Mouse (Mus musculus): Measurements from ENCODE around the gene Ntrk1. TPM values are rescaled to one million over a fixed set of nuclear protein-coding genes. Genes with fewer than 3 reads are reported as not detected.
A peak's percentile ranks its signal among the peaks of the same experiment; 100 is the strongest.

Ntrk1 gene
- polyA plus RNA-seq, 1 experiment = not detected

GRCm38 (mm10) chr3:87743927-87744326 is 51.0 kb downstream of the Ntrk1 start:
- no peak for TF ChIP-seq GATA1 (IDR thresholded peaks at IDR 0.05; ENCODE audit: borderline replicate concordance, low read length)
- no peak for TF ChIP-seq FLI1 (IDR thresholded peaks at IDR 0.05; ENCODE audit: low read length)
- no peaks in the 10 kb centered on the region for H3K27me3 ChIP-seq (replicated peaks)
- H3K4me3 ChIP-seq (replicated peaks) = no peak overlapping the region
- no peaks in the 10 kb centered on the region for H3K9me3 ChIP-seq
- peaks cover 94% of the 10 kb centered on the region for H3K36me3 ChIP-seq (replicated peaks; ENCODE audit: low read length)
- peaks cover 30% of the 10 kb centered on the region for H3K4me1 ChIP-seq

GRCm38 (mm10) chr3:87742735-87743134 is 52.2 kb downstream of the Ntrk1 start:
- Histone ChIP-seq H3K9me3 (no peaks in the 10 kb centered on the region), H3K27me3 (replicated peaks) (no peaks in the 10 kb centered on the region), H3K4me3 (replicated peaks) (peak overlapping the region; percentile 23), H3K4me1 (peaks cover 33% of the 10 kb centered on the region), H3K36me3 (replicated peaks; ENCODE audit: low read length) (peaks cover 92% of the 10 kb centered on the region)
- TF ChIP-seq FLI1 (IDR thresholded peaks at IDR 0.05; ENCODE audit: low read length) (no peak), GATA1 (IDR thresholded peaks at IDR 0.05; ENCODE audit: borderline replicate concordance, low read length) (no peak)

- TF ChIP-seq FLI1 (IDR thresholded peaks at IDR 0.05; ENCODE audit: low read length) (no peak), GATA1 (IDR thresholded peaks at IDR 0.05; ENCODE audit: borderline replicate concordance, low read length) (no peak)
- H3K9me3 ChIP-seq = no peaks in the 10 kb centered on the region
- peaks cover 32% of the 10 kb centered on the region for H3K4me1 ChIP-seq
- H3K36me3 ChIP-seq (replicated peaks; ENCODE audit: low read length) = peaks cover 92% of the 10 kb centered on the region
- H3K27me3 ChIP-seq (replicated peaks) = no peaks in the 10 kb centered on the region
- no peak overlapping the region for H3K4me3 ChIP-seq (replicated peaks)
Observed at GRCm38 (mm10) chr3:87742013-87742412, 52.9 kb downstream of the Ntrk1 start.

- H3K27me3 ChIP-seq (replicated peaks) = no peaks in the 10 kb centered on the region
- no peaks in the 10 kb centered on the region for H3K9me3 ChIP-seq
- peaks cover 21% of the 10 kb centered on the region for H3K4me1 ChIP-seq
- no peak for TF ChIP-seq GATA1 (IDR thresholded peaks at IDR 0.05; ENCODE audit: borderline replicate concordance, low read length)
- no peak for TF ChIP-seq FLI1 (IDR thresholded peaks at IDR 0.05; ENCODE audit: low read length)
- H3K36me3 ChIP-seq (replicated peaks; ENCODE audit: low read length) = peaks cover 88% of the 10 kb centered on the region
- H3K4me3 ChIP-seq (replicated peaks) = no peak overlapping the region
Observed at GRCm38 (mm10) chr3:87738906-87739305, 56.1 kb downstream of the Ntrk1 start.

GRCm38 (mm10) chr3:87735335-87735734 is 59.6 kb downstream of the Ntrk1 start:
- H3K9me3 ChIP-seq = no peaks in the 10 kb centered on the region
- H3K36me3 ChIP-seq (replicated peaks; ENCODE audit: low read length) = peaks cover 52% of the 10 kb centered on the region
- peaks cover 3% of the 10 kb centered on the region for H3K27me3 ChIP-seq (replicated peaks)
- H3K4me3 ChIP-seq (replicated peaks) = no peak overlapping the region
- peaks cover 11% of the 10 kb centered on the region; the same call in 1 of the 2 replicates for H3K4me1 ChIP-seq
- TF ChIP-seq GATA1 (IDR thresholded peaks at IDR 0.05; ENCODE audit: borderline replicate concordance, low read length) = no peak
- no peak for TF ChIP-seq FLI1 (IDR thresholded peaks at IDR 0.05; ENCODE audit: low read length)

- Histone ChIP-seq H3K36me3 (replicated peaks; ENCODE audit: low read length) (peaks cover 40% of the 10 kb centered on the region), H3K27me3 (replicated peaks) (peaks cover 5% of the 10 kb centered on the region), H3K4me1 (peaks cover 18% of the 10 kb centered on the region), H3K9me3 (no peaks in the 10 kb centered on the region), H3K4me3 (replicated peaks) (no peak overlapping the region)
- TF ChIP-seq GATA1 (IDR thresholded peaks at IDR 0.05; ENCODE audit: borderline replicate concordance, low read length) = no peak
- no peak for TF ChIP-seq FLI1 (IDR thresholded peaks at IDR 0.05; ENCODE audit: low read length)
Observed at GRCm38 (mm10) chr3:87733984-87734761, 60.8 kb downstream of the Ntrk1 start.

GRCm38 (mm10) chr3:87733098-87733497 is 61.9 kb downstream of the Ntrk1 start:
- Histone ChIP-seq H3K9me3 (no peaks in the 10 kb centered on the region), H3K4me1 (peaks cover 21% of the 10 kb centered on the region), H3K4me3 (replicated peaks) (no peak overlapping the region), H3K36me3 (replicated peaks; ENCODE audit: low read length) (peaks cover 30% of the 10 kb centered on the region), H3K27me3 (replicated peaks) (peaks cover 10% of the 10 kb centered on the region)
- TF ChIP-seq GATA1 (IDR thresholded peaks at IDR 0.05; ENCODE audit: borderline replicate concordance, low read length) (no peak), FLI1 (IDR thresholded peaks at IDR 0.05; ENCODE audit: low read length) (no peak)

- TF ChIP-seq GATA1 (IDR thresholded peaks at IDR 0.05; ENCODE audit: borderline replicate concordance, low read length) = no peak
- no peak for TF ChIP-seq FLI1 (IDR thresholded peaks at IDR 0.05; ENCODE audit: low read length)
- H3K4me3 ChIP-seq (replicated peaks) = no peak overlapping the region
- peaks cover 7% of the 10 kb centered on the region for H3K36me3 ChIP-seq (replicated peaks; ENCODE audit: low read length)
- H3K27me3 ChIP-seq (replicated peaks) = peaks cover 15% of the 10 kb centered on the region
- H3K9me3 ChIP-seq = peaks cover 6% of the 10 kb centered on the region; the same call in 1 of the 2 replicates
- peaks cover 17% of the 10 kb centered on the region for H3K4me1 ChIP-seq
Observed at GRCm38 (mm10) chr3:87728696-87729095, 66.3 kb downstream of the Ntrk1 start.

Other genes starting within 250 kb of the Ntrk1 start
- gene Arhgef11, start 177.6 kb downstream of the Ntrk1 start, polyA plus RNA-seq (2012; ENCODE audit: insufficient read depth, low replicate concordance) = 0.43 and 1.4 TPM in 2 replicates
- 7.0 and 16.6 TPM in 2 replicates for gene Lrrc71, start 46.5 kb downstream of the Ntrk1 start, polyA plus RNA-seq (2012; ENCODE audit: insufficient read depth, low replicate concordance)
- not detected in 2 replicates for gene Insrr, start 1.8 kb upstream of the Ntrk1 start, polyA plus RNA-seq (2012; ENCODE audit: insufficient read depth, low replicate concordance)
- 164 and 715 TPM in 2 replicates for gene Pear1, start 29.1 kb upstream of the Ntrk1 start, polyA plus RNA-seq (2012; ENCODE audit: insufficient read depth, low replicate concordance)
- 0.12 TPM in 1 of 2 replicates, not detected in the other for gene Sh2d2a, start 51.6 kb upstream of the Ntrk1 start, polyA plus RNA-seq (2012; ENCODE audit: insufficient read depth, low replicate concordance)
- 62.4 and 99.1 TPM in 2 replicates for gene Prcc, start 90.4 kb upstream of the Ntrk1 start, polyA plus RNA-seq (2012; ENCODE audit: insufficient read depth, low replicate concordance)
- 140 and 1,011 TPM in 2 replicates for gene Hdgf, start 111.2 kb upstream of the Ntrk1 start, polyA plus RNA-seq (2012; ENCODE audit: insufficient read depth, low replicate concordance)
- gene Mrpl24, start 124.3 kb upstream of the Ntrk1 start, polyA plus RNA-seq (2012; ENCODE audit: insufficient read depth, low replicate concordance) = 3.1 and 14.1 TPM in 2 replicates
- 2.9 and 3.6 TPM in 2 replicates for gene Isg20l2, start 135.2 kb upstream of the Ntrk1 start, polyA plus RNA-seq (2012; ENCODE audit: insufficient read depth, low replicate concordance)
- gene Rrnad1, start 135.6 kb upstream of the Ntrk1 start, polyA plus RNA-seq (2012; ENCODE audit: insufficient read depth, low replicate concordance) = 13.9 and 14.0 TPM in 2 replicates
- 0.47 TPM in 1 of 2 replicates, not detected in the other for gene Crabp2, start 153.5 kb upstream of the Ntrk1 start, polyA plus RNA-seq (2012; ENCODE audit: insufficient read depth, low replicate concordance)
- 0.29 TPM in 1 of 2 replicates, not detected in the other for gene Nes, start 175.9 kb upstream of the Ntrk1 start, polyA plus RNA-seq (2012; ENCODE audit: insufficient read depth, low replicate concordance)
- gene Bcan, start 205.1 kb upstream of the Ntrk1 start, polyA plus RNA-seq (2012; ENCODE audit: insufficient read depth, low replicate concordance) = not detected in 2 replicates
- gene Hapln2, start 232.4 kb upstream of the Ntrk1 start, polyA plus RNA-seq (2012; ENCODE audit: insufficient read depth, low replicate concordance) = not detected in 2 replicates
- gene Gpatch4, start 247.9 kb upstream of the Ntrk1 start, polyA plus RNA-seq (2012; ENCODE audit: insufficient read depth, low replicate concordance) = 5.3 and 18.9 TPM in 2 replicates